Mouse (Mus musculus) lung, adult 2 months (tissue): ENCODE measurements around the gene Msrb3.

ENCODE experiments used
- CTCF ChIP-seq: fragments of 200-500 bp; IDR thresholded peaks from 2 replicates; pipeline ENCODE4 v1.5.1; 2011; ENCODE audit warnings: mild to moderate bottlenecking, low read length, control low read depth; ENCODE audit not compliant: insufficient read depth
- POLR2A ChIP-seq: fragments of 200-500 bp; IDR thresholded peaks from 2 replicates; pipeline ENCODE4 v1.6.1; 2011; ENCODE audit warnings: low read depth, mild to moderate bottlenecking, control low read depth, low read length, borderline replicate concordance; ENCODE audit errors: extremely low read depth

- TF ChIP-seq CTCF (no peak), POLR2A (no peak)
Measured at GRCm38 (mm10) chr10:120745138-120745856, 153.6 kb downstream of the Msrb3 start.
